8 mouse cellular contexts compared by ENCODE assay signal in genomic region chr3:104219531-104220294, GRCm38 (mm10). TPM values are rescaled to one million over a fixed set of nuclear protein-coding genes. Genes with fewer than 3 reads are reported as not detected.
DNase-seq lines count a peak whose midpoint lies in the region; ATAC-seq and TF ChIP-seq lines count a peak whose summit lies in the region.

No protein-coding gene starts in this region.

- no peak for TF ChIP-seq CTCF in CH12.LX (conservative IDR thresholded peaks at IDR 0.05 in 1 of 2, IDR thresholded peaks at IDR 0.05 in 1 of 2; ENCODE audit: low read depth in 2 of 2, low read length in 2 of 2)

- peak overlapping the region; percentile 34 to 78 (median 72) for H3K4me3 ChIP-seq in CH12.LX (replicated peaks in 1 of 3; ENCODE audit: low read depth in 2 of 3, low read length in 2 of 3, poor library complexity in 1 of 3)
- peak overlapping the region; percentile 83 for H3K4me3 ChIP-seq in hindbrain, embryonic 11.5 days (ENCODE audit: low read depth, low read length)
- H3K4me3 ChIP-seq in lung, embryonic 16.5 days (ENCODE audit: low read length): peak overlapping the region; percentile 94

- H3K36me3 ChIP-seq in CH12.LX (replicated peaks in 1 of 2; ENCODE audit: control insufficient read depth in 1 of 2, insufficient read depth in 1 of 2, low read length in 1 of 2): no peaks in the 10 kb centered on the region
- H3K36me3 ChIP-seq in hindbrain, embryonic 11.5 days (ENCODE audit: control insufficient read depth, insufficient read depth, low read length): no peaks in the 10 kb centered on the region
- H3K36me3 ChIP-seq in lung, embryonic 16.5 days (ENCODE audit: control insufficient read depth, insufficient read depth, low read length): no peaks in the 10 kb centered on the region

- H3K4me2 ChIP-seq in CH12.LX (ENCODE audit: insufficient read depth, low read depth, poor library complexity, severe bottlenecking): peak overlapping the region; percentile 95
- peak overlapping the region; percentile 79 for H3K4me2 ChIP-seq in hindbrain, embryonic 11.5 days (replicated peaks; ENCODE audit: low read depth, low read length)
- peak overlapping the region; percentile 87 for H3K4me2 ChIP-seq in lung, embryonic 16.5 days (ENCODE audit: low read depth, low read length)

- dilution Hi-C loops in CH12.LX (cut with MboI; ENCODE audit: extremely low pct_ligation_motif_present, extremely low pct_unique_long_range_greater_than_20kb, low sequenced_read_pairs): no loop called here

- in situ Hi-C loops in CH12.LX (cut with MboI; ENCODE audit: low pct_ligation_motif_present, low pct_unique_long_range_greater_than_20kb, low sequenced_read_pairs): no loop called here

- peaks cover 11% of the 10 kb centered on the region for H3K27me3 ChIP-seq in CH12.LX (replicated peaks)
- no peaks in the 10 kb centered on the region for H3K27me3 ChIP-seq in hindbrain, embryonic 11.5 days (ENCODE audit: control insufficient read depth, insufficient read depth, low read length)
- no peaks in the 10 kb centered on the region for H3K27me3 ChIP-seq in lung, embryonic 16.5 days (ENCODE audit: control insufficient read depth, insufficient read depth, low read depth, low read length)

- H3K9me3 ChIP-seq in CH12.LX (replicated peaks; ENCODE audit: low read length): no peaks in the 10 kb centered on the region
- H3K9me3 ChIP-seq in hindbrain, embryonic 11.5 days (ENCODE audit: control insufficient read depth, low read length): no peaks in the 10 kb centered on the region
- no peaks in the 10 kb centered on the region for H3K9me3 ChIP-seq in lung, embryonic 16.5 days (ENCODE audit: control insufficient read depth, low read length)

- peak; percentile 17 for DNase-seq in CH12.LX (ENCODE audit: extremely low read depth)
- peak; percentile 59 for DNase-seq in cerebellum, adult 11 months
- peak; percentile 36 to 52 for DNase-seq in frontal cortex, postnatal 10 days (ENCODE audit: low spot score in 2 of 2)
- peak; percentile 63 for DNase-seq in hindbrain, embryonic 11.5 days (ENCODE audit: low spot score)
- DNase-seq in layer of hippocampus, postnatal 10 days (ENCODE audit: low spot score in 2 of 2): peak; percentile 43 to 66
- peak; percentile 55 for DNase-seq in right cerebral cortex, adult 18-20 months
- DNase-seq in thymus, postnatal 4 days: peak; percentile 79

- no peak for TF ChIP-seq RAD21 in CH12.LX (IDR thresholded peaks at IDR 0.05; ENCODE audit: low read depth, low read length)

- H3K4me1 ChIP-seq in CH12.LX (ENCODE audit: control insufficient read depth in 1 of 2, insufficient read depth in 2 of 2): peaks cover 0 to 15% of the 10 kb centered on the region in 2 experiments; a peak in 3 of 4 replicates
- no peaks in the 10 kb centered on the region for H3K4me1 ChIP-seq in hindbrain, embryonic 11.5 days (replicated peaks; ENCODE audit: control insufficient read depth, insufficient read depth, low read length)
- peaks cover 8% of the 10 kb centered on the region; the same call in 1 of the 2 replicates for H3K4me1 ChIP-seq in lung, embryonic 16.5 days (replicated peaks; ENCODE audit: control insufficient read depth, insufficient read depth, low read length)

- no peaks in the 10 kb centered on the region for H3K79me2 ChIP-seq in CH12.LX (replicated peaks; ENCODE audit: control insufficient read depth, extremely low read depth, insufficient read depth, poor library complexity, severe bottlenecking)

- TF ChIP-seq POLR2A in CH12.LX (IDR thresholded peaks at IDR 0.05; ENCODE audit: low read depth, low read length): no peak

- TF ChIP-seq EP300 in CH12.LX (IDR thresholded peaks at IDR 0.05; ENCODE audit: low read length): no peak

- no peak overlapping the region for H3K27ac ChIP-seq in CH12.LX (ENCODE audit: insufficient read depth, low read depth)
- H3K27ac ChIP-seq in hindbrain, embryonic 11.5 days (ENCODE audit: low read depth, low read length): peak overlapping the region; percentile 94
- peak overlapping the region; percentile 97 for H3K27ac ChIP-seq in lung, embryonic 16.5 days (ENCODE audit: low read length)

- under 1% methylated on average over 72 of the region's 107 CpGs for WGBS in hindbrain, embryonic 11.5 days
- 0% methylated on average over 78 of the region's 107 CpGs for WGBS in lung, embryonic 16.5 days

- ATAC-seq in hindbrain, embryonic 11.5 days (ENCODE audit: low FRiP score): peak; percentile 71
- no peak; the same call in 1 of the 2 replicates for ATAC-seq in lung, embryonic 16.5 days (ENCODE audit: low read depth)

- peak overlapping the region; percentile 37 for H3K9ac ChIP-seq in CH12.LX (ENCODE audit: insufficient read depth, low read depth)
- H3K9ac ChIP-seq in hindbrain, embryonic 11.5 days (ENCODE audit: low read depth, low read length): peak overlapping the region; percentile 82
- H3K9ac ChIP-seq in lung, embryonic 16.5 days (ENCODE audit: low read length): peak overlapping the region; percentile 93

TF ChIP-seq in CH12.LX, 34 proteins besides CTCF, POLR2A, EP300 and RAD21:
- TF ChIP-seq MAZ (IDR thresholded peaks at IDR 0.05; ENCODE audit: low read depth, low read length) (no peak), UBTF (IDR thresholded peaks at IDR 0.05; ENCODE audit: low read depth, low read length) (peak; percentile 56), CHD2 (IDR thresholded peaks at IDR 0.05; ENCODE audit: low read length) (0 out of 2 replicates have a peak, but pooled peaks have one; percentile 20)

RNA-seq across cellular contexts. Expression of gene Magi3, which starts 0.5 kb away (rescaled TPM):
- total RNA-seq in CH12.LX (2012; rRNA removed): 0.68 and 0.80 TPM in 2 replicates
- 1.8 and 2.0 TPM in 2 replicates for total RNA-seq in CH12.LX (2014; rRNA removed)
- 2.2 and 2.6 TPM in 2 replicates for polyA plus RNA-seq in CH12.LX (2012; ENCODE audit: insufficient read length, low read depth)
- 4.5 and 7.4 TPM in 2 replicates for polyA plus RNA-seq in hindbrain, embryonic 11.5 days (2014; fragmentation: Nextera tagmentation; extraction: Ambion mirVana)
- total RNA-seq in layer of hippocampus, postnatal 10 days (2021): 10 to 100 TPM; 25.1 to 26.2 TPM
- 9.8 and 11.0 TPM in 2 replicates for polyA plus RNA-seq in lung, embryonic 16.5 days (2015; fragmentation: Nextera tagmentation; extraction: Ambion mirVana)

Comparison
In these comparisons a context has a peak if more than half of its experiments do, and no peak if none do; other contexts are left out.
1. DNase-seq: peak in every context shown above with its lines; median percentile 79 in thymus, postnatal 4 days; 63 in hindbrain, embryonic 11.5 days; 59 in cerebellum, adult 11 months; 55 in right cerebral cortex, adult 18-20 months; 54 in layer of hippocampus, postnatal 10 days; 44 in frontal cortex, postnatal 10 days; 17 in CH12.LX.
2. H3K9ac ChIP-seq: peak in every context shown above with its lines; median percentile 93 in lung, embryonic 16.5 days; 82 in hindbrain, embryonic 11.5 days; 37 in CH12.LX.